ENCODE assay signal across 21 mouse cellular contexts in genomic region chr3:144932335-144932734, GRCm38 (mm10). TPM values are rescaled to one million over a fixed set of nuclear protein-coding genes. Genes with fewer than 3 reads are reported as not detected.
"Had no signal": no experiment of that assay in that cellular context is flagged by ENCODE, and none has a peak within 500 bp of the region (broad histone marks: within the 10 kb centered on the region; RNA-seq: fewer than 3 reads in every experiment).

Gene Clca4b (minus strand): TSS chr3:144932529.

- H3K27ac ChIP-seq: midbrain, embryonic 13.5 days; midbrain, embryonic 15.5 days; neural tube, embryonic 12.5 days had no signal

- H3K9me3 ChIP-seq: midbrain, embryonic 13.5 days; midbrain, embryonic 15.5 days; neural tube, embryonic 12.5 days had no signal

- H3K4me1 ChIP-seq: megakaryocyte, embryonic 14.5 days; midbrain, embryonic 13.5 days; midbrain, embryonic 15.5 days; neural tube, embryonic 12.5 days had no signal

- H3K36me3 ChIP-seq: midbrain, embryonic 13.5 days; midbrain, embryonic 15.5 days; neural tube, embryonic 12.5 days had no signal

- H3K4me2 ChIP-seq: lung, embryonic 14.5 days; midbrain, embryonic 11.5 days; midbrain, embryonic 13.5 days; midbrain, embryonic 15.5 days; neural tube, embryonic 12.5 days had no signal

- H3K4me3 ChIP-seq: megakaryocyte, embryonic 14.5 days; midbrain, embryonic 13.5 days; midbrain, embryonic 15.5 days; neural tube, embryonic 12.5 days had no signal

- ATAC-seq: midbrain, embryonic 13.5 days; midbrain, embryonic 15.5 days had no signal

- DNase-seq: lung, adult 18-20 months; lung, embryonic 14.5 days; lung, postnatal 10 days; lung, postnatal 4 days; right cerebral cortex, postnatal 14 days; spleen, adult 18-20 months; thymus, postnatal 25 days; thymus, postnatal 4 days had no signal

- H3K27me3 ChIP-seq: megakaryocyte, embryonic 14.5 days; midbrain, embryonic 13.5 days; midbrain, embryonic 15.5 days; neural tube, embryonic 12.5 days had no signal

- H3K9ac ChIP-seq: lung, embryonic 14.5 days; midbrain, embryonic 13.5 days; midbrain, embryonic 15.5 days; neural tube, embryonic 12.5 days had no signal

RNA-seq across cellular contexts. Expression of gene Clca4b, which starts in this region (rescaled TPM):
- total RNA-seq: megakaryocyte progenitor cell, adult 5-6 weeks; midbrain, postnatal 0 days; monocyte, adult 5-6 weeks; neutrophil, adult 5-6 weeks had no signal
- polyA plus RNA-seq: lung, embryonic 14.5 days; lung, embryonic 16.5 days; midbrain, embryonic 11.5 days; midbrain, embryonic 13.5 days; midbrain, embryonic 15.5 days; midbrain, postnatal 0 days; neural tube, embryonic 12.5 days; neural tube, embryonic 14.5 days; stomach, embryonic 14.5 days; urinary bladder, adult 2 months had no signal
